Mouse (Mus musculus) forebrain, postnatal 0 days (tissue): Measurements from ENCODE around the gene Anks1. TPM values are rescaled to one million over a fixed set of nuclear protein-coding genes. Genes with fewer than 3 reads are reported as not detected.

ENCODE experiments used
- ATAC-seq: fragments of 200-750 bp; cut with Nextera tagmentation; 2 replicates; pipeline ENCODE4 v1.8.0; 2017; ENCODE audit warnings: mild to moderate bottlenecking, moderate library complexity
- DNase-seq: peaks from one replicate; pipeline ENCODE4 v3.0.0-alpha.2; 2015
- H3K27ac ChIP-seq: fragments of 300-500 bp; sonication (generic); 2 replicates; pipeline ENCODE4 v1.5.1; 2014; ENCODE audit warnings: low read depth, mild to moderate bottlenecking, antibody characterized with exemption, low read length, moderate library complexity, mixed read lengths
- H3K27me3 ChIP-seq: fragments of 300-500 bp; sonication (generic); 2 replicates; pipeline ENCODE4 v1.6.1; 2014; ENCODE audit warnings: mild to moderate bottlenecking, low read length, mixed read lengths; ENCODE audit not compliant: insufficient read depth
- H3K36me3 ChIP-seq: fragments of 300-500 bp; sonication (generic); 2 replicates; pipeline ENCODE4 v1.6.1; 2014; ENCODE audit warnings: mild to moderate bottlenecking, moderate library complexity; ENCODE audit not compliant: insufficient read depth
- H3K4me1 ChIP-seq: fragments of 300-500 bp; sonication (generic); 2 replicates; pipeline ENCODE4 v1.6.1; 2014; ENCODE audit warnings: antibody characterized with exemption; ENCODE audit not compliant: insufficient read depth
- H3K4me2 ChIP-seq: fragments of 300-500 bp; sonication (generic); 2 replicates; pipeline ENCODE4 v1.6.1; 2014; ENCODE audit warnings: low read depth, mild to moderate bottlenecking, moderate library complexity
- H3K4me3 ChIP-seq: fragments of 300-500 bp; sonication (generic); 2 replicates; pipeline ENCODE4 v1.5.1; 2014; ENCODE audit warnings: low read depth, low read length, mixed read lengths
- H3K9ac ChIP-seq: fragments of 300-500 bp; sonication (generic); 2 replicates; pipeline ENCODE4 v1.6.1; 2014; ENCODE audit warnings: mild to moderate bottlenecking
- H3K9me3 ChIP-seq: fragments of 300-500 bp; sonication (generic); 2 replicates; pipeline ENCODE4 v1.6.1; 2016; ENCODE audit warnings: low read length
- CTCF ChIP-seq: sonication (generic); IDR thresholded peaks from 2 replicates; pipeline ENCODE4 v1.5.1; 2016; ENCODE audit warnings: antibody characterized with exemption, control low read depth, low read depth
- WGBS: fragments of 180-500 bp; shearing (Covaris S2); extraction: QIAGEN DNeasy Blood & Tissue Kit; methylation state at CpG from one replicate; pipeline ENCODE4 v1.1.7; 2014; 5-methylcytosine and 5-hydroxymethylcytosine counted together
- polyA plus RNA-seq: library from polyadenylated mRNA; unstranded; fragments of >200 nt; fragmentation: Nextera tagmentation; extraction: Ambion mirVana; gene quantifications from 2 replicates; pipeline ENCODE4 v1.2.1, GENCODE M21; 2015
- total RNA-seq: library from RNA; depleted of rRNA; stranded (reverse); fragments of >200 nt; gene quantifications from 2 replicates; pipeline ENCODE4 v1.2.3, GENCODE M21; 2014

Anks1 gene
- total and polyA plus RNA-seq, 2 experiments from 2014 or later: 21.1 to 67.4 TPM

DNA sequence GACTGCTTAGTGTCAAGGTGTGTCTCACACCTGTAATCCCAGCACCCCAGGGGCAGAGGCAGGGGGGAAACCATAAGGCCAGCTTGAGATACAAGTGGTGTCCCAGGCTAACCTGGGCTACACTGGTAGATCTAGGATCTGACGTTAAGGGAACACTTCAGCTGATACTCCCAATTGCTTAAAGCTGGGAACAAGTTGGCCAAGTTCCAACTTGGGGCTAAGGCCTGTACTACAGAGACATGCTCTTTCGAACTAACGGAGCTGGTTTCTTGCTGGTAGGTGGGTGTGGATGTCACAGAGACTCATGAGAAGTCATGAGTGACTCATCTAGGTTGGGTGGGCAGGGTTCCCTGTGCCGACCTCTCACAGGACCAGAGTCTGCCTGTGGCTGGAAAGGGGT lies 158.2 kb downstream of the Anks1 start:
- no peaks in the 10 kb centered on the region for H3K4me1 ChIP-seq
- H3K27me3 ChIP-seq: no peaks in the 10 kb centered on the region
- ATAC-seq (no peak), DNase-seq (no peak)
- no peak overlapping the region for H3K4me3 ChIP-seq
- 72% methylated on average over 4 of the region's 4 CpGs for WGBS
- TF ChIP-seq CTCF: no peak
- no peaks in the 10 kb centered on the region for H3K36me3 ChIP-seq
- H3K9ac ChIP-seq: no peak overlapping the region
- no peak overlapping the region for H3K27ac ChIP-seq
- no peak overlapping the region for H3K4me2 ChIP-seq
- no peaks in the 10 kb centered on the region for H3K9me3 ChIP-seq

DNA sequence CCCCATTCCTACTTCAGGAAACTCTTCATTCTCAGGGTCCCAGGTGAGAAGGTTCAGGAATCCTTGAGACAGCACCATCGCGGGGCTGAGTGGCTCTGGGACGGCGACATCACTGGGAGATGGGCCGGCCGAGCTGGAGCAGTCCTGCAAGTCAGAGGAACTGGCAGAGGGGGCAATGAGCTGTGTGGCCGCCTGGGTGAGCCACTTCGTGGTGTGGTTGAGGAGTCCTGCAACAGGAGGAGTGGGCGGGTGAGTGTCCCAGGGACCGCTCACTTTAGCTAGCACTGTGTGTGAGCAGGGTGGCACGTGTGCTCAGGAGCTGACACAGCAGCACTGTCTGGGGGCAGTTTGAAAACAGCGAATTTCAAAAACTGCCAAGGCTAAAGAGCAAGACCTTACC lies 160.3 kb downstream of the Anks1 start:
- Histone ChIP-seq H3K4me2 (no peak overlapping the region), H3K27ac (no peak overlapping the region), H3K27me3 (no peaks in the 10 kb centered on the region), H3K4me3 (no peak overlapping the region), H3K9ac (no peak overlapping the region), H3K36me3 (no peaks in the 10 kb centered on the region), H3K4me1 (no peaks in the 10 kb centered on the region), H3K9me3 (no peaks in the 10 kb centered on the region)
- ATAC-seq: no peak
- no peak for DNase-seq
- WGBS: 39% methylated on average over 12 of the region's 12 CpGs
- TF ChIP-seq CTCF: no peak

DNA sequence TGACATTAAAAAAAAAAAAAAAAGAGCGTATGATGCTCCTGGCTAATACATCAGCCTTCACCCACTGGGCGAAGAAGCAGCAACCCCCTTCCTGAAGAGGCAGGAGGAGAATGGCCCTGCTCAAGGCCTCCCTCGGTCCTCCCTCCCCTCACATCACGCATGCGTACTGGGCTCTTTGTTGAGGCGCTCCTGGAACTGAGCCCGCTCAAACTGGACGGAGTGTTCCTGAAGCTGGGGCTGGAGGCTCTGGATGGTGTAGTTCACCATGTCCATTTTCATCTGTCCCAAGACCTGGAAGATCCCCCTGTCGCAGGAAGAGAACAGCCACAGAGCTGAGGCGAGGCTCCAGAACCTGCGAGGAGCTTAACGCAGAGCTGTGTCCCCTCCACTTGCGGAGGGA lies 161.2 kb downstream of the Anks1 start:
- no peak overlapping the region for H3K4me3 ChIP-seq
- no peak for TF ChIP-seq CTCF
- ATAC-seq (no peak), DNase-seq (peak; percentile 51)
- H3K36me3 ChIP-seq: no peaks in the 10 kb centered on the region
- H3K4me1 ChIP-seq: no peaks in the 10 kb centered on the region
- H3K9me3 ChIP-seq: no peaks in the 10 kb centered on the region
- H3K27me3 ChIP-seq: no peaks in the 10 kb centered on the region
- H3K4me2 ChIP-seq: no peak overlapping the region
- H3K27ac ChIP-seq: no peak overlapping the region
- 81% methylated on average over 13 of the region's 13 CpGs for WGBS
- no peak overlapping the region for H3K9ac ChIP-seq

DNA sequence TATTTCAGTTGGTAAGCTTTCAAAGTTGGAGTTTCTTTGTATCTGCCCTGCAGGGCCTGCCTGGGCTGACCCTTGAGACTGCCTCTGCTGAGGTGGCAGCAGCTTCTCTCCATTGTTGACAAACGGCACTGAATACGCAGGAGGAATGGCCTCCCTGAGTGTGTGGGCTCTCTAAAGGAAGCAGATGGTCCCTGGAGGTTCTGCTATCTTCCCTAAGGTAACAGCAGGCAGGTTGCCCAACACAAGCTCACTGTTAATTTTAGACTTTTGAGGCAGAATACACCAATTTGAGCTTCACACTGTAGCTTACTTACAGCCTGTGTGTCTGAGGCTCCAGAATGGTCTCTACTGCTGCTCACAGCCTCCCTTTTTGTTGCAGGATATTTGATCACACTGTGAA lies 163.6 kb downstream of the Anks1 start:
- Histone ChIP-seq H3K9ac (no peak overlapping the region), H3K4me2 (no peak overlapping the region), H3K36me3 (no peaks in the 10 kb centered on the region), H3K27me3 (no peaks in the 10 kb centered on the region), H3K9me3 (no peaks in the 10 kb centered on the region), H3K4me1 (no peaks in the 10 kb centered on the region), H3K27ac (no peak overlapping the region), H3K4me3 (no peak overlapping the region)
- no peak for TF ChIP-seq CTCF
- WGBS: 81% methylated on average over 2 of the region's 2 CpGs
- no peak for DNase-seq
- ATAC-seq: no peak

DNA sequence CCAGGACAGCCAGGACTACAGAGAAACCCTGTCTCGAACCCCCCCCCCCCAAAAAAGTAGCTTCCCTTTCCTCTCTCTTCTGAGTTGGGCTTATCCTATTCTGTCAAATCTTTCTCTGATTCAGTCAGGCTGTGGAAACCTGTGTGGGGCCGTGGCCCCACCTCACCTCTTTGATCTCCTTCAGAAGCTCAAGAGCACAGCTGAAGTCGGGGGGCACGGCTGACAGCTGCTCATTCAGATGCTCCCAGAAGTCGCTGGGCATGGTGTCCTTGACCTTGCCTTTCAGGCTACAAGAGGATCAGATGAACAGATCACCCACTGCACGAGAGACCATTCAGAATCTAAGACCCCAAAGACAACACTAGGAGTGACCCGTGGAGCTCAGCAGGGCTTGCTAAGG lies 165.4 kb downstream of the Anks1 start:
- Histone ChIP-seq H3K4me2 (no peak overlapping the region), H3K9me3 (no peaks in the 10 kb centered on the region), H3K27ac (no peak overlapping the region), H3K36me3 (no peaks in the 10 kb centered on the region), H3K4me1 (no peaks in the 10 kb centered on the region), H3K9ac (no peak overlapping the region), H3K4me3 (no peak overlapping the region), H3K27me3 (no peaks in the 10 kb centered on the region)
- 71% methylated on average over 7 of the region's 7 CpGs for WGBS
- TF ChIP-seq CTCF: no peak
- no peak for DNase-seq
- ATAC-seq: no peak

DNA sequence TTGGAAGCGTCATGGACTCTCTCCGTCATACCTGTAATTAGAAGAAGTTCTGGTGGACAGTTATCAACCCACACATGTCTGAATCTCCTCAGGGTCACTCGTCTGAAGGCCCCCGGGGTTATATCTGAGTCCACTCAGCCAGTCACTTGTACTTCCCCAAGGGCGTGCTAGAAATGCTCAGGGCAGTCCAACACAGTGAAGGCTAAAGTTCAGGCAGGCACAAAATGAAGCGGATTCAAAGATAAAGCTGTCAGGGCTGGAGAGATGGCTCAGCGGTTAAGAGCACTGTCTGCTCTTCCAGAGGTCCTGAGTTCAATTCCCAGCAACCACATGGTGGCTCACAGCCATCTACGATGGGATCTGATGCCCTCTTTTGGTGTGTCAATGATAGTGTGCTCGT lies 168.9 kb downstream of the Anks1 start:
- no peak overlapping the region for H3K4me3 ChIP-seq
- DNase-seq (no peak), ATAC-seq (no peak)
- WGBS: 89% methylated on average over 9 of the region's 9 CpGs
- H3K36me3 ChIP-seq: no peaks in the 10 kb centered on the region
- H3K27me3 ChIP-seq: no peaks in the 10 kb centered on the region
- H3K9me3 ChIP-seq: no peaks in the 10 kb centered on the region
- no peak overlapping the region for H3K9ac ChIP-seq
- no peak overlapping the region for H3K4me2 ChIP-seq
- H3K27ac ChIP-seq: no peak overlapping the region
- no peaks in the 10 kb centered on the region for H3K4me1 ChIP-seq
- no peak for TF ChIP-seq CTCF

DNA sequence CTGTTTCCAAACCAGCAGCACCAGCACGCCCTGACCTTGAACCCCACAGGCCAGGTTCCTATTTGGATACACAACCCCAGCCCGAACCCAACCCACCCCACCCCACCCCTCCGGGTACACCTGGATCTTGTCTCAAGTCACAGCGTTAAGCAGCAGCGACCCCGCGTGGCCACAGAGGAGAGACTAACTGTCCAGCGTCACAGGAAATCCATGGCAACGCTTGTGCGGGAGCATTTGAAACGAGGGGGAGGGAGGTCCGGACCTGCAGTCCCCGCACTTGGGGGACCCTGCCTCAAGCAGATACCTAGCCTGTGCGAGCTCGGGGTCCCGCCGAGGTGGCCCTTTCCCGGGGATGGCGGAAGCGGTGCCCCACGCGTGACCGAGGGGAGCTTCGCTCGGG lies 170.5 kb downstream of the Anks1 start:
- TF ChIP-seq CTCF: peak; percentile 88
- Histone ChIP-seq H3K4me3 (peak overlapping the region; percentile 58), H3K4me2 (peak overlapping the region; percentile 99), H3K36me3 (no peaks in the 10 kb centered on the region), H3K9me3 (no peaks in the 10 kb centered on the region), H3K4me1 (no peaks in the 10 kb centered on the region), H3K9ac (peak overlapping the region; percentile 54), H3K27ac (peak overlapping the region; percentile 9; the same call in 1 of the 2 replicates), H3K27me3 (no peaks in the 10 kb centered on the region)
- ATAC-seq (peak; percentile 67), DNase-seq (peak; percentile 93)
- WGBS: under 1% methylated on average over 25 of the region's 25 CpGs
